Mouse (Mus musculus) WW6 (cell line): ENCODE results near the gene Adgre5.
A peak's percentile ranks its signal among the peaks of the same experiment; 100 is the strongest.

Source experiments
- DNase-seq: peaks from one replicate; pipeline ENCODE4 v3.0.0-alpha.2; 2013; ENCODE audit warnings: low read depth, low spot score

Adgre5 gene

GRCm38 (mm10) chr8:83754149-83754548 lies 13.0 kb upstream of the Adgre5 start:
- no peak for DNase-seq

- DNase-seq = no peak
These were observed 8.1 kb upstream of the Adgre5 start for GRCm38 (mm10) chr8:83749265-83749664.

- DNase-seq = no peak
These were observed 7.6 kb upstream of the Adgre5 start for GRCm38 (mm10) chr8:83748708-83749107.

- DNase-seq = no peak
These were observed 6.7 kb upstream of the Adgre5 start for GRCm38 (mm10) chr8:83747661-83748346.

- no peak for DNase-seq
These were observed 2.9 kb upstream of the Adgre5 start for GRCm38 (mm10) chr8:83744070-83744469.

- no peak for DNase-seq
These were observed 1.8 kb upstream of the Adgre5 start for GRCm38 (mm10) chr8:83742968-83743367.

GRCm38 (mm10) chr8:83741849-83742655 lies 926 bp upstream of the Adgre5 start:
- DNase-seq = no peak

GRCm38 (mm10) chr8:83740586-83740975 lies 545 bp downstream of the Adgre5 start:
- no peak for DNase-seq

GRCm38 (mm10) chr8:83739711-83740468 lies 1.2 kb downstream of the Adgre5 start:
- DNase-seq = no peak

- DNase-seq = no peak
These were observed 2.0 kb downstream of the Adgre5 start for GRCm38 (mm10) chr8:83738949-83739710.

GRCm38 (mm10) chr8:83737852-83738562 lies 3.1 kb downstream of the Adgre5 start:
- no peak for DNase-seq

GRCm38 (mm10) chr8:83737346-83737745 lies 3.8 kb downstream of the Adgre5 start:
- no peak for DNase-seq

- no peak for DNase-seq
These were observed 4.4 kb downstream of the Adgre5 start for GRCm38 (mm10) chr8:83736681-83737080.

GRCm38 (mm10) chr8:83732919-83733318 lies 8.2 kb downstream of the Adgre5 start:
- DNase-seq = no peak

GRCm38 (mm10) chr8:83731906-83732305 lies 9.2 kb downstream of the Adgre5 start:
- no peak for DNase-seq

GRCm38 (mm10) chr8:83729009-83729807 lies 11.9 kb downstream of the Adgre5 start:
- DNase-seq = no peak

GRCm38 (mm10) chr8:83725521-83726102 lies 15.5 kb downstream of the Adgre5 start:
- no peak for DNase-seq

GRCm38 (mm10) chr8:83724697-83725482 lies 16.2 kb downstream of the Adgre5 start:
- peak; percentile 80 for DNase-seq
